Mouse (Mus musculus) liver, embryonic 15.5 days (tissue): ENCODE measurements around the gene Tmem236. TPM values are rescaled to one million over a fixed set of nuclear protein-coding genes. Genes with fewer than 3 reads are reported as not detected.

Experiments
- ATAC-seq: fragments of 200-750 bp; cut with Nextera tagmentation; 2 replicates; pipeline ENCODE4 v1.8.0; 2017; ENCODE audit warnings: moderate number of reproducible peaks, mild to moderate bottlenecking, moderate library complexity; ENCODE audit not compliant: insufficient read depth
- H3K27ac ChIP-seq: fragments of 300-500 bp; sonication (generic); replicated peaks from 2 replicates; pipeline ENCODE4 v1.5.1; 2015; ENCODE audit warnings: mild to moderate bottlenecking, inconsistent platforms
- H3K27me3 ChIP-seq: fragments of 300-500 bp; sonication (generic); 2 replicates; pipeline ENCODE4 v1.6.1; 2015; ENCODE audit warnings: mild to moderate bottlenecking, inconsistent platforms
- H3K36me3 ChIP-seq: fragments of 300-500 bp; sonication (generic); replicated peaks from 2 replicates; pipeline ENCODE4 v1.6.1; 2015; ENCODE audit warnings: moderate library complexity, mild to moderate bottlenecking, inconsistent platforms
- H3K4me1 ChIP-seq: fragments of 300-500 bp; sonication (generic); replicated peaks from 2 replicates; pipeline ENCODE4 v1.6.1; 2015; ENCODE audit warnings: inconsistent platforms
- H3K4me2 ChIP-seq: fragments of 300-500 bp; sonication (generic); 2 replicates; pipeline ENCODE4 v1.6.1; 2015; ENCODE audit warnings: moderate library complexity, mild to moderate bottlenecking, inconsistent platforms
- H3K4me3 ChIP-seq: fragments of 300-500 bp; sonication (generic); replicated peaks from 2 replicates; pipeline ENCODE4 v1.5.1; 2015; ENCODE audit warnings: mild to moderate bottlenecking, inconsistent platforms
- H3K9ac ChIP-seq: fragments of 300-500 bp; sonication (generic); 2 replicates; pipeline ENCODE4 v1.6.1; 2015; ENCODE audit warnings: moderate library complexity, mild to moderate bottlenecking, inconsistent platforms
- H3K9me3 ChIP-seq: fragments of 300-500 bp; sonication (generic); replicated peaks from 2 replicates; pipeline ENCODE4 v1.6.1; 2016; ENCODE audit warnings: inconsistent platforms
- WGBS: fragments of 180-500 bp; shearing (Covaris S2); methylation state at CpG from one replicate; pipeline ENCODE4 v1.1.7; 2015; ENCODE audit warnings: mixed read lengths; ENCODE audit not compliant: insufficient replicate concordance; 5-methylcytosine and 5-hydroxymethylcytosine counted together
- polyA plus RNA-seq: library from polyadenylated mRNA; unstranded; fragments of >200 nt; fragmentation: Nextera tagmentation; extraction: Ambion mirVana; gene quantifications from 2 replicates; pipeline ENCODE4 v1.2.1, GENCODE M21; 2015

Tmem236 gene
- polyA plus RNA-seq, 1 experiment from 2014 or later = 0.03 TPM

- Histone ChIP-seq H3K4me1 (no peaks in the 10 kb centered on the region), H3K9me3 (no peaks in the 10 kb centered on the region), H3K4me2 (no peak overlapping the region), H3K36me3 (peaks cover 15% of the 10 kb centered on the region), H3K27me3 (no peaks in the 10 kb centered on the region), H3K27ac (no peak overlapping the region), H3K9ac (no peak overlapping the region), H3K4me3 (no peak overlapping the region)
- WGBS = 78% methylated on average over 6 of the region's 6 CpGs
- ATAC-seq = no peak
Measured at GRCm38 (mm10) chr2:14151854-14152253, 22.5 kb upstream of the Tmem236 start.

DNA sequence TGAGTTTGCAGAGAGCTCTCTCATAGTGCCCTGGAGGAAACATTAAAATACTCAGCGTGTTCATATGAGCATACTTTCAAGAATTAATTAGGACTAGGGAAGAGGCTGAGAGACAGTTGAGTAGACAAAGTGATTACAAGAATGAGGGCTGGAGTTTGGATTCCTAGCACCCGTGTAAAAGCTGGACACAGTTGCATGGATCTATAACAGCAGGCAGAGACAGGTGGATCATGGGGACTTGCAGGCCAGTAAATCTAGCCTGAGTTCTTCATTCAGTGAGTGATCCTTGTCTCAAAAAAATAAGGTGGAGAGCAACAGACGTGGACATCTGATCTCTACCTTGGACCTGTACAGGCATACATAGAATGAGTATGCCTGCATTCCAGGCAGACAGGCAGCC lies 15.3 kb upstream of the Tmem236 start:
- 68% methylated on average over 3 of the region's 3 CpGs for WGBS
- no peak overlapping the region for H3K27ac ChIP-seq
- ATAC-seq = no peak

DNA sequence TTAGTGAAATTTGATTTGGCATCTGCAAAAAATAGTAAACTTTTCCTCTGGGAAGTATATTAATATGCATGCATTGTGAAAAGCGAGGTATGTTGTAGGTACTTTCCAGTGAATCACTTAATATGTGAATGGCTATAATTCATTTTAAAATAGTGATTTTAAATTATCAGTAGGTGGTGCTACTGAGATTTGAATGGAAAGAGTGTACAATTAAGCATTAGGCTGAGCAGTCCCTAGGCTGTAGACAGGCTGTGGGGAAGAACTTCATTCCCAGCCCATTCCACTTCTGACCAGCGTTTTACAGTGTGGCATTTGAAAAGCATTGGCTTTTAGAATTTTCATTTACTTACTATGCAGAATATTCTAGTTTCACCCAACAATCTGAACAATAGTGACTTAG lies 14.6 kb upstream of the Tmem236 start:
- H3K4me3 ChIP-seq = no peak overlapping the region
- H3K27ac ChIP-seq = no peak overlapping the region
- H3K27me3 ChIP-seq = no peaks in the 10 kb centered on the region
- H3K9ac ChIP-seq = no peak overlapping the region
- H3K4me2 ChIP-seq = no peak overlapping the region
- ATAC-seq = no peak
- 56% methylated on average over 2 of the region's 2 CpGs for WGBS
- H3K36me3 ChIP-seq = 0 out of 2 replicates have a peak, but pooled peaks cover 5% of the 10 kb centered on the region
- no peaks in the 10 kb centered on the region for H3K9me3 ChIP-seq
- 0 out of 2 replicates have a peak, but pooled peaks cover under 1% of the 10 kb centered on the region for H3K4me1 ChIP-seq

More for the DNA sequence above, 15.3 kb upstream of the Tmem236 start:
- H3K9ac ChIP-seq = no peak overlapping the region
- no peaks in the 10 kb centered on the region for H3K27me3 ChIP-seq
- H3K4me3 ChIP-seq = no peak overlapping the region
- no peak overlapping the region for H3K4me2 ChIP-seq
- 0 out of 2 replicates have a peak, but pooled peaks cover 5% of the 10 kb centered on the region for H3K36me3 ChIP-seq
- H3K9me3 ChIP-seq = no peaks in the 10 kb centered on the region
- H3K4me1 ChIP-seq = no peaks in the 10 kb centered on the region

DNA sequence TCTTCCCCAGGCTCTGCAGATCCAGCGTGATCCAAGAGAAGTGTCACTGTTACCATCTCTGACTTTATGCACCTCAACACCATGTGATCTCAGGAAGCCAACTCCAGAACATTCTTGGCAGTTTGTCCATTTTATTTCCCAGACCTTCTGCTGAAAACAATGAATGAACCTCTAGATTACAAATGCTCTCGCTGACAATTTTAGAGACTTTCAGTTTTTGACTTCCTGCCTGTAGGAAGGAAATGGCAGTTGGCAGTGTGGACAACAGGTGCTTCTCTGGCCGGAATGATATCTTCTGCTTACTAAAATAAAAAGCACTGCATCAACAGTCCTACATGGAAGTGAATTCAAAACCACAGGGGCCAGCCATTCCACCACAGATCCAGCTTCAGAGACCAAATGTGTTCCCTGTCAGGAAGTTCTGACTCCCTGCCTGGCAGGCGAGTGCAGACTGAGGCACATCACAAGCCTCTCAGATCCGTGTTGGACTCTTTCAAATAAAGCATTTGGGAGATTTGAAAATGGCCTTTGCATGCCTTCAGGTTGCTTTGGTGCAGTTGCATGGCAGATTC lies 9.8 kb upstream of the Tmem236 start:
- H3K9me3 ChIP-seq = no peaks in the 10 kb centered on the region
- 22% methylated on average over 5 of the region's 5 CpGs for WGBS
- no peak overlapping the region for H3K9ac ChIP-seq
- no peak overlapping the region; the same call in 1 of the 2 replicates for H3K27ac ChIP-seq
- peaks cover 5% of the 10 kb centered on the region; the same call in 1 of the 2 replicates for H3K4me1 ChIP-seq
- no peaks in the 10 kb centered on the region for H3K27me3 ChIP-seq
- H3K36me3 ChIP-seq = no peaks in the 10 kb centered on the region
- H3K4me2 ChIP-seq = no peak overlapping the region
- no peak overlapping the region for H3K4me3 ChIP-seq
- no peak for ATAC-seq

- H3K27ac ChIP-seq = no peak overlapping the region; the same call in 1 of the 2 replicates
- WGBS = 23% methylated on average over 2 of the region's 2 CpGs
- H3K36me3 ChIP-seq = no peaks in the 10 kb centered on the region
- ATAC-seq = no peak
- H3K4me2 ChIP-seq = no peak overlapping the region
- no peak overlapping the region for H3K4me3 ChIP-seq
- no peaks in the 10 kb centered on the region for H3K9me3 ChIP-seq
- no peaks in the 10 kb centered on the region for H3K27me3 ChIP-seq
- H3K4me1 ChIP-seq = peaks cover 5% of the 10 kb centered on the region; the same call in 1 of the 2 replicates
- H3K9ac ChIP-seq = no peak overlapping the region
Measured at GRCm38 (mm10) chr2:14165066-14165465, 9.3 kb upstream of the Tmem236 start.

- peaks cover 5% of the 10 kb centered on the region; the same call in 1 of the 2 replicates for H3K4me1 ChIP-seq
- H3K4me2 ChIP-seq = no peak overlapping the region
- H3K9me3 ChIP-seq = no peaks in the 10 kb centered on the region
- 31% methylated on average over 3 of the region's 3 CpGs for WGBS
- peak; percentile 74 for ATAC-seq
- H3K4me3 ChIP-seq = no peak overlapping the region
- H3K27ac ChIP-seq = no peak overlapping the region
- H3K36me3 ChIP-seq = no peaks in the 10 kb centered on the region
- H3K27me3 ChIP-seq = no peaks in the 10 kb centered on the region
- no peak overlapping the region for H3K9ac ChIP-seq
Measured at GRCm38 (mm10) chr2:14165618-14166344, 8.5 kb upstream of the Tmem236 start.

DNA sequence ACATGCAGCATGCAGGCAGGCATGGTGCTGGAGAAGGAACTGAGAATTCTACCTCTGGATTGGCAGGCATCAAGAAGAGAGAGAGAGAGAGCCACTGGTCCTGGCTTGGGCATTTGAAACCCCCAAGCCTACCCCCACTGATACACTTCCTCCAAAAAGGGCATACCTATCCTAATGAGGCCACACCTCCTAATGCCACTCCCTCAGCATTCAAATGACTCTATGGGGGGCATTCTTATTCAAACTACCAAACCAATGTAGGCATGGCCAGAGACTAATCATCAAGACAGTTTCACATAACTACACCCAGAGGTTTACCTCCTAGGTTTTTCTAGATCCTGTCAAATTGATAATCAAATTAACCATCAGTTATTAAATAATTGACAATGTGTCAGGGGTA lies 6.6 kb upstream of the Tmem236 start:
- H3K4me3 ChIP-seq = no peak overlapping the region
- H3K36me3 ChIP-seq = no peaks in the 10 kb centered on the region
- H3K9ac ChIP-seq = no peak overlapping the region
- ATAC-seq = no peak
- H3K9me3 ChIP-seq = no peaks in the 10 kb centered on the region
- no peaks in the 10 kb centered on the region for H3K27me3 ChIP-seq
- no peak overlapping the region for H3K27ac ChIP-seq
- no peak overlapping the region for H3K4me2 ChIP-seq
- H3K4me1 ChIP-seq = peaks cover 5% of the 10 kb centered on the region; the same call in 1 of the 2 replicates

DNA sequence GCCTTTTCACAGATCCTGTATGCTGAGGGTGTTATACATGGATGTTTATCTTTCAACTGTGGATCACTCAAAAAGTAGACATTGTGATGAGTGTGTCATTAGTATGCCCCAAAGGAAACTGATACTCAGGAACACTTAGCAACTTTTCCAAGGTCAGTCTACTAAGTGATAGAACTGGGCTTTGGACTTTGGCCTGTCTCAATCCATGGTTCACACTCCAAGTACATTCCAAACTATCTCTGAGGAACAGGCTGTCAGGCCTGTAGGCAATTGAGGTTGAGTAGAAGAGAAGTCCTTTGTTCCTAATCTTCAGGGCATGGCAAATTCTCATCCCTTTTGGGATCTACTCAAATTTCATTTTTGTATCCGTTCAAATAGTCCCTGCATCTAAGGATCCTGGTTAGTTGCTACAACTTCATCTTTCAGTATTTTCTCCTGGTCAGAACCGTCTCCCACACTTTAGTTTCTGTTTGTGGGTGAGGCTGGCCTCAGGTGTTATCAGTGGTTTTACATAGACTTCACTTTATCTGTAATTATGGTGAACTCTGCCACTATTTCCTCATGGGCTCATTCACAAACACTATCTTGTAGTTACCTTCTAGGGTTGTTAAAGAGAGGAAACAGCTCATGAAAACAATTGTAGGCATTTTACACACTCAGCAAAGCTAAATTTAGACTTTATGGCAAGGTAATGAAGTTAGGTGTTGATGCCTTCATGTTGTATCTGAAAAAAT lies 2.3 kb downstream of the Tmem236 start:
- Histone ChIP-seq H3K27me3 (no peaks in the 10 kb centered on the region), H3K4me2 (no peak overlapping the region), H3K36me3 (no peaks in the 10 kb centered on the region), H3K9ac (no peak overlapping the region), H3K27ac (no peak overlapping the region), H3K4me3 (no peak overlapping the region), H3K4me1 (peaks cover 5% of the 10 kb centered on the region; the same call in 1 of the 2 replicates), H3K9me3 (no peaks in the 10 kb centered on the region)
- 38% methylated on average over 2 of the region's 2 CpGs for WGBS
- no peak for ATAC-seq

GRCm38 (mm10) chr2:14184375-14184774 lies 10.1 kb downstream of the Tmem236 start:
- no peaks in the 10 kb centered on the region for H3K4me1 ChIP-seq
- ATAC-seq = no peak
- H3K9ac ChIP-seq = no peak overlapping the region
- H3K4me3 ChIP-seq = no peak overlapping the region
- no peak overlapping the region for H3K27ac ChIP-seq
- H3K4me2 ChIP-seq = no peak overlapping the region
- H3K36me3 ChIP-seq = no peaks in the 10 kb centered on the region
- H3K27me3 ChIP-seq = no peaks in the 10 kb centered on the region
- no peaks in the 10 kb centered on the region for H3K9me3 ChIP-seq

DNA sequence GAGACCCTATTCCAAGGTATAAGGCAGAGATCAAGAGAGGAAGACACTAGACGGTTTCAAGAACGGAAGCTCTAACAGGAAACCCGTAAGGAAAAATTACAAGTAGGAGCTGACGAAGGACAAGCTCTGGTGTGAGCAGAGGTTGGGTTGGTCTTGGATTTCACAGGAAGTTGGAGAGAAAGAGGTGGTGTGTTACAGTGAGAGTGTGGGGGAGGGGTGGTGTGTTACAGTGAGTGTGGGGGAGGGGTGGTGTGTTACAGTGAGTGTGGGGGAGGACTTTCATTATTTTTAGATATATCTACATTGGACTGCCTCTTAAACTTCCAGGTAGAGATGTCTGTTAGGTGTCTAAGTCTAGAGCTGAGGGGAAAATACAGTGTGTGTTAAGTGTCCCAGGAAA lies 16.4 kb downstream of the Tmem236 start:
- peak overlapping the region; percentile 6; the same call in 1 of the 2 replicates for H3K4me2 ChIP-seq
- WGBS = 34% methylated on average over 4 of the region's 4 CpGs
- no peak for ATAC-seq

DNA sequence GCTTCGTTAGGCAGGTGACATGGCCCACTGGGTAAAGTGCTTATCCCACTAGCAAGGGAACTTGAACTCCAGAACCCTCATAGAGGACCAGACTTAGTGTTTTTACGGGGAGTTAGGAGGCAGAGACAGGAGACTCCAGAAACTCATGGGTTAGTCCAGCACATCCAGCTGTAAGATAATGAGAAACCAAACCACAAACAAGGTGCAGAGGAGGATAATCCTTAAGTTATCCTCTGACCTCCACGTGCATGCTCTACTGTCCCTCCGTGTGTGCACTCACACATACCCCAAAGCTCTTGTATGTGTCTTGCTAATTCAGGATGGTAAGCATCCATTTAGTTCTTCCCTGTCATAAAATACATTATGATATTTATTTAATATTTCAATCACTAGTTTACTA lies 17.3 kb downstream of the Tmem236 start:
- 19% methylated on average over 4 of the region's 4 CpGs for whole genome bisulfite sequencing

More for the DNA sequence above, 16.4 kb downstream of the Tmem236 start:
- Histone ChIP-seq H3K27me3 (no peaks in the 10 kb centered on the region), H3K9ac (no peak overlapping the region), H3K36me3 (no peaks in the 10 kb centered on the region), H3K9me3 (no peaks in the 10 kb centered on the region), H3K4me1 (peaks cover 3% of the 10 kb centered on the region; the same call in 1 of the 2 replicates), H3K27ac (no peak overlapping the region), H3K4me3 (no peak overlapping the region)

More for the DNA sequence above, 17.3 kb downstream of the Tmem236 start:
- no peak overlapping the region for H3K27ac ChIP-seq
- no peak for ATAC-seq
- H3K36me3 ChIP-seq = no peaks in the 10 kb centered on the region
- H3K27me3 ChIP-seq = no peaks in the 10 kb centered on the region
- H3K4me2 ChIP-seq = no peak overlapping the region
- no peak overlapping the region for H3K4me3 ChIP-seq
- H3K4me1 ChIP-seq = peaks cover 3% of the 10 kb centered on the region; the same call in 1 of the 2 replicates
- no peak overlapping the region for H3K9ac ChIP-seq
- H3K9me3 ChIP-seq = no peaks in the 10 kb centered on the region
